Mouse (Mus musculus) spleen, adult 2 months (tissue): Measurements from ENCODE around the gene Abcb7.

ENCODE experiments used
- CTCF ChIP-seq: fragments of 200-500 bp; IDR thresholded peaks from 2 replicates; pipeline ENCODE4 v1.5.1; 2011; ENCODE audit warnings: mild to moderate bottlenecking, inconsistent platforms; ENCODE audit not compliant: insufficient read depth, insufficient read length, insufficient replicate concordance; ENCODE audit errors: extremely low read depth
- POLR2A ChIP-seq: fragments of 200-500 bp; IDR thresholded peaks from 2 replicates; pipeline ENCODE4 v1.6.1; 2011; ENCODE audit warnings: low read depth, low read length, inconsistent platforms

DNA sequence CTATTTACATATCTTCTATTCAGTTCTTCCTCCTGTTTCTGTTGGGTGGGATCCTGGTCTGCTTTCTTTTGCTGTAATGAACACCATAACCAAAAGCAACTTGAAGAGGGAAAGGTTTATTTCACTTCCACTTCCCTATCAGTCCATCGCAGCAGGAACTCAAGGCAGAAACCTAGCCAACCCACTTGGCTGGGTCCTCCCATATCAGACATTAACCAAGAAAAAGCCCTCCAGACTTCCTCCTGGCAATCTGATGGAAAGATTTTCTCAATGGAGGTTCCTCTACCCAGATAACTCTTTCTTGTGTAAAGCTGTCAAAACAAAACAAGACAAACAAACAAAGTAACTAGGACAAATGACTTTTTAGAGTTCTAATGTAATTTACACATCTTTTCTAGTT, 151.2 kb downstream of the Abcb7 start:
- TF ChIP-seq POLR2A (no peak), CTCF (no peak)
